Mouse (Mus musculus): Measurements from ENCODE around the gene Smad1. TPM values are rescaled to one million over a fixed set of nuclear protein-coding genes. Genes with fewer than 3 reads are reported as not detected.

The Smad1 gene
- polyA plus RNA-seq, 1 experiment, result 69.3 TPM

DNA sequence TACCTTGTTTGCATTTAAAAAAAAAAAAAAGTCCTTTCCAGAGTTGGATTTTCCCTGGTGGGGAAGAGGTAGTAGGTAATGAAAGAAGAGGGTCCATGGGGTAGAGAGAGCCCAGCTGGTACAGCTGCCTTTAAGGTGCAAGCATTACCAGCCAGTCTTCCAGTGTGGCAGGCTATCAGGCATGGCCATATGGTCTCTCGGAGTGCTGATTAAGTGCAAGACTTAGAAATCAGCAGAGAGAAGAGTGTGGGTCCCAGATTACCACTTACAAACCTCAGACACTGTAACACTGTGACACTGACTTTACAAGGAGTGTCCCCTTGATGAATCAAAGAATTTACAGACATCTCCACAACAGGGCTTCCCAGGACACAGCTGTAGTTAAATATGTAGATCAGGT lies 18.9 kb downstream of the Smad1 start:
- TF ChIP-seq CTCF (IDR thresholded peaks at IDR 0.05; ENCODE audit: borderline replicate concordance, extremely low read depth, insufficient read depth, insufficient read length) (no peak), POLR2A (IDR thresholded peaks at IDR 0.05; ENCODE audit: borderline replicate concordance, extremely low read depth, insufficient read depth, insufficient read length, poor library complexity, severe bottlenecking) (no peak)
- DNase-seq (ENCODE audit: low read depth), result peak; percentile 53

DNA sequence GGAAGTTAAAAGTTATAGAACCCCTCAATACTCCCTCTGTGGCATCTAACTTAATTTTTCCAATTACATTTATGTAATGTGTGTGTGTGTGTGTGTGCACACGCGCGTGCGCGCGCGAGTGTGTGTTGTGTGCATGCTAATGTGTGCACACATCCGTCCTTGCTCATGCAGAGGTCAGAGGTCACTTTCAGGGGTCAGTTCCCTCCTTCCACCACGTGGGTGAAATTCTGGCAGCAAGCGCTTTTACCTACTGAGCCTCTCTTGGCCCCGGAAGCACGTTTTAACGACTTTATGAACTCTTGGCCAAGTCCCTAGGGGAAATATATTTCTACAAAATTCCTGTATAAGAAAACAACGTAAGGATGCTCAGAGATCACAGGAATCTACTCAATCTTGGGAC lies 19.3 kb downstream of the Smad1 start:
- no peak for TF ChIP-seq CTCF (IDR thresholded peaks at IDR 0.05; ENCODE audit: borderline replicate concordance, extremely low read depth, insufficient read depth, insufficient read length)
- no peak for TF ChIP-seq POLR2A (IDR thresholded peaks at IDR 0.05; ENCODE audit: borderline replicate concordance, extremely low read depth, insufficient read depth, insufficient read length, poor library complexity, severe bottlenecking)
- DNase-seq (ENCODE audit: low read depth), result no peak

DNA sequence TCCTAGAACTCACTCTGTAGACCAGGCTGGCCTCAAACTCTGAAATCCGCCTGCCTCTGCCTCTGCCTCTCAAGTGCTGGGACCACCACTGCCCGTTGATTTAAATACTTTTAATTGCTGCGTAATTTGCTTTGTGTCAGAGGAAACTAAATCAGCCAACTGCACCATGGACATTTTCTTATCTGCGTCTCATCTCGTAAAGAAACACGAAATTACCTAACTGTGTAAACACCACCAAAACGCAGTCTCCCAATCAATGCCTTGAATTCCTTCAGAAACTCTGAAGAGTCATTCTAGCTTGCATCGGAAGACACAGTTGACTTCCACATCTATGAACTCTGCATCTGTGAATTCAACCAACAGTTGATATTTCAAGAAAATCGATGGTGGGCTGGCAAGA lies 22.7 kb downstream of the Smad1 start:
- no peak for DNase-seq (ENCODE audit: low read depth)
- no peak for TF ChIP-seq CTCF (IDR thresholded peaks at IDR 0.05; ENCODE audit: borderline replicate concordance, extremely low read depth, insufficient read depth, insufficient read length)
- TF ChIP-seq POLR2A (IDR thresholded peaks at IDR 0.05; ENCODE audit: borderline replicate concordance, extremely low read depth, insufficient read depth, insufficient read length, poor library complexity, severe bottlenecking), result no peak

DNA sequence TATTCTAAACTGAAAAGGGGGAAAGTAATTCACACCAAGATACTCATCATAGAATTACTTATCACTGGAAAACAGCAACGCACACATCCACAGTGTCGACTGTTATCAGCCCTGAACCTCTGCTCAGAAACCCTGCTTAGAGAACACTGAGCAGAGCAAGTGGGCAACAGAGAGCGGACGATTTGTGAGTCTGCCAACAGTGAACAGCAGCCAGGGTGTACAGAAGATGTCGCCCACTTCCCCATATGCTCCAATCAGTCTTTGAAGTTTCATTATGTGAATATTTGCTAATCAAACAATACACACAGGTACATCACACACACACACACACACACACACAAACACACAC lies 23.6 kb downstream of the Smad1 start:
- TF ChIP-seq CTCF (IDR thresholded peaks at IDR 0.05; ENCODE audit: borderline replicate concordance, extremely low read depth, insufficient read depth, insufficient read length) (no peak), POLR2A (IDR thresholded peaks at IDR 0.05; ENCODE audit: borderline replicate concordance, extremely low read depth, insufficient read depth, insufficient read length, poor library complexity, severe bottlenecking) (no peak)

DNA sequence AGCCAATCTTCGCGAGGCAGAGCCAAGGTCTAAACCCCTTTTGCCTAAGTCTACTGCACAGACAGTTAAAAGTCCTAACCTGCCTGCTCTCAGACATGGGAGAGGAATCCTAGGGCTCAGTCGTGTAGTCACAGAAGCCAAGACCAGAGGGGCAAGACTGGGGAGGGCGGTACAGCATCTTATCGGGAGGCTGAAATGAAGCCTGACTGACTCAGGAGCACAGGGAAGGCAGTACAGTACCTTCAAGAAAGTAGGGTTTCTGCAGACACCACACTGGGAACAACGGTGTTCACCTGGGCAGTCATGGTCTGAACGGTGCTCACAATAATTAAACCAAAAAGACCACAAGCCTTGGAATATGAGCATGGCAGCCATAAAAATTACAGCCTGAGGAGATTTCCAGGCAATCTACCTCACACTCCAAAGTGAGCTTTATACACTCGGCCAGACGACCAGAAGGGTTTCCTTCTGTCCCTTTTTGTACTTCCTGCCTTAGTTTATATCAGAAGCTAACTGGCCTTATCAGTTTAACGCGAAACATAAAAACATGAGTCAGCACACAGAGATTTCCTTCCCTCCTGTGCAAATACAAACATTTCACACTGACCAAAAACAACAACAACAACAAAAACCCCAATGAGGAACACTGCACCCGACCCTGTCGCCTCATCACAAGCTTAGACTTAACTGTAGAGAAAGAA lies 24.1 kb downstream of the Smad1 start:
- no peak for DNase-seq (ENCODE audit: low read depth)

More for the DNA sequence above, 23.6 kb downstream of the Smad1 start:
- DNase-seq (ENCODE audit: low read depth), result peak; percentile 42

DNA sequence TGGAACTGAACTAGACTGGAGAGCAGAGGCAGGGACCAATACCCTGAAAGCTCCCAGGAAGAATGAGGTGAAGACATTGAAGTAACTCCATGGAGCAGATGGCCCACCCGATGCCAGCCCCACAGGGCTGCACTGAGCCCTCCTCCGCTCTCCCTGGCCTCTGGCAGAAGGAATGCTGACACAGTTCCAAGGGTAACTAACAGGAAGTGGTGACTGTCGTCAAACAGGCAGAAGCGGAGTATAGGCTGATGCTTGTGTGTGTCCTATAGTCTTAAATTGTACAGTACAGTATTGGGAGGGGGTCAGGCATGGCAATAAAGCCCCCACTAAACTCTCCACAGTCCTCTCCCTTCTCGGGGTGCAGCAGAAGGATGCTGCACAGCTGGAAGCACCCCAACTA lies 24.9 kb downstream of the Smad1 start:
- no peak for DNase-seq (ENCODE audit: low read depth)
- TF ChIP-seq CTCF (IDR thresholded peaks at IDR 0.05; ENCODE audit: borderline replicate concordance, extremely low read depth, insufficient read depth, insufficient read length) (no peak), POLR2A (IDR thresholded peaks at IDR 0.05; ENCODE audit: borderline replicate concordance, extremely low read depth, insufficient read depth, insufficient read length, poor library complexity, severe bottlenecking) (no peak)

More for the DNA sequence above, 24.1 kb downstream of the Smad1 start:
- no peak for TF ChIP-seq CTCF (IDR thresholded peaks at IDR 0.05; ENCODE audit: borderline replicate concordance, extremely low read depth, insufficient read depth, insufficient read length)
- TF ChIP-seq POLR2A (IDR thresholded peaks at IDR 0.05; ENCODE audit: borderline replicate concordance, extremely low read depth, insufficient read depth, insufficient read length, poor library complexity, severe bottlenecking), result no peak

DNA sequence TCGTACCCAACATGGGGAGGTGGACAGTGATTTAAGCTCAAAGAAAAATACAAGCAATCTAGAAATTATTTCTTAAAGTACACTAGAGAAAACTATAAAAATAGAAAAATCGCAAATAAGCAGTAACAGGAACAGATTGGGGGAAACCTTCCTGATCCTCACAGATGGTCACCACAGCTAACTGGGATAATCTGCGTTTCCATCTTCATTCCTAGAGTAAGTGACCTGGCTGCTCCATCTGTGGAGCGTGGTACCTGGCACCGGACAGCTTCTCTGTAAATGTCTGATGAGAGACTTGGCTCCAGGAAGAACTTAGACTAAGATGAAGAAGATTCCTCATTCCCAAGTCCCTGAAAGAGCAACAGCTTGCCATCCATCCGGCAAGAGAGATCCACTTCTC lies 25.8 kb downstream of the Smad1 start:
- TF ChIP-seq CTCF (IDR thresholded peaks at IDR 0.05; ENCODE audit: borderline replicate concordance, extremely low read depth, insufficient read depth, insufficient read length) (no peak), POLR2A (IDR thresholded peaks at IDR 0.05; ENCODE audit: borderline replicate concordance, extremely low read depth, insufficient read depth, insufficient read length, poor library complexity, severe bottlenecking) (no peak)
- DNase-seq (ENCODE audit: low read depth), result no peak

DNA sequence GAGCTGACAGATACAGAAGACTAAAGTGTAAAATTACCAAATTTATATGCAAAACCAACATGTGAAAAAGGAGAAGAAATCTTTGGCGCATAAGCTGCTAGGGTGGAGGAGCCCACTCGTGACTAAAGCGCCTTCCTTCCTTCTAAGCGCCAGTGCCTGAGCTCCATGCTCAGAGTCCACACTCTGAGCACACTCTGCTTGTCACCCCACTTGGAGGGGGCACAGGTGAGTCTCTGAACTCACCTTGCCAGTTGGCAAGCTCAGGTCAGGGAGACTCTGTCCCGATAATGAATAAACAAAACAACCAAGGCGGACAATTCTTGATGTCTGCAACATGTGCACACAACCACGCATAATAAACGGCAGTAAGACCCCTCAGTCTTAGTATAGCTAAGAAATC lies 26.4 kb downstream of the Smad1 start:
- TF ChIP-seq POLR2A (IDR thresholded peaks at IDR 0.05; ENCODE audit: borderline replicate concordance, extremely low read depth, insufficient read depth, insufficient read length, poor library complexity, severe bottlenecking) (no peak), CTCF (IDR thresholded peaks at IDR 0.05; ENCODE audit: borderline replicate concordance, extremely low read depth, insufficient read depth, insufficient read length) (no peak)
- DNase-seq (ENCODE audit: low read depth), result no peak

DNA sequence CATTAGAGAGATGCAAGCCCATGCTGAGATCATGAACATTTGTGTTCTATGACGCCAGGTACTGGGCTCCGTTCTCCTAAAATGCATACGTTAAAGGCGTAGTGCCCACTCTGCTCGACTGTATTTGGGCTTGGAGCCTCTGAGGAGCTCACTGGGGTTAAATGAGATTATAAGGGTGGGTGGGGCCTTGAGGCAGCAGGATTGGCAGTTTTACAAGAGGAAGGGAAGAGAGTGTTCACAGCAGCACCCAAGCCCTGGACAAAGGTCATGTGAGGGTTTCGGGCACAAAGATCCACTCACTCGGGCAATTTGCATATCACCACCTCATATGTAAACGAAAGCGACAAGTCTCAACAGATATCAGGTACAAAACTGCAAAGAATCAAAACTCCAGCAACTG lies 26.8 kb downstream of the Smad1 start:
- TF ChIP-seq POLR2A (IDR thresholded peaks at IDR 0.05; ENCODE audit: borderline replicate concordance, extremely low read depth, insufficient read depth, insufficient read length, poor library complexity, severe bottlenecking), result no peak
- no peak for TF ChIP-seq CTCF (IDR thresholded peaks at IDR 0.05; ENCODE audit: borderline replicate concordance, extremely low read depth, insufficient read depth, insufficient read length)
- DNase-seq (ENCODE audit: low read depth), result no peak

DNA sequence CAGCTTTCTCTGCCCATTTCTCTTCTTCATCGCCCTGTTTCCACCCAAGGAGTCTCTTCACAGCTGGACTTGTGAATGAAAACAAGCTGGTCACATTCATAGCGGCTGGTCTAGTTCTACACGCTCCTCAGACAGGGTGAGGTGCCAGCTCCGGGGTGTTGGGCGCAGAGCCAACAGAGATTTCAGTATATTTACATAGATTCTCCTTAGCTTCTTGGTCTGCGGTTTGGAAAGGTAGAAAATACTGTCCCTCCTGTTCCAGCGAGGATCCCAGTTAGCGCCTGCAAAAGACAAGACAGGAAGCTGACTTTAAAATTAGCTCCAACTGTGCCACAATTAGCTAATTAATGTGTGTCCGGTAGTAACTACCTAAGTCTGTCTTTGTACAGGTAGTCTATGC lies 27.2 kb downstream of the Smad1 start:
- DNase-seq (ENCODE audit: low read depth), result no peak
- TF ChIP-seq POLR2A (IDR thresholded peaks at IDR 0.05; ENCODE audit: borderline replicate concordance, extremely low read depth, insufficient read depth, insufficient read length, poor library complexity, severe bottlenecking), result no peak
- TF ChIP-seq CTCF (IDR thresholded peaks at IDR 0.05; ENCODE audit: borderline replicate concordance, extremely low read depth, insufficient read depth, insufficient read length), result no peak

DNA sequence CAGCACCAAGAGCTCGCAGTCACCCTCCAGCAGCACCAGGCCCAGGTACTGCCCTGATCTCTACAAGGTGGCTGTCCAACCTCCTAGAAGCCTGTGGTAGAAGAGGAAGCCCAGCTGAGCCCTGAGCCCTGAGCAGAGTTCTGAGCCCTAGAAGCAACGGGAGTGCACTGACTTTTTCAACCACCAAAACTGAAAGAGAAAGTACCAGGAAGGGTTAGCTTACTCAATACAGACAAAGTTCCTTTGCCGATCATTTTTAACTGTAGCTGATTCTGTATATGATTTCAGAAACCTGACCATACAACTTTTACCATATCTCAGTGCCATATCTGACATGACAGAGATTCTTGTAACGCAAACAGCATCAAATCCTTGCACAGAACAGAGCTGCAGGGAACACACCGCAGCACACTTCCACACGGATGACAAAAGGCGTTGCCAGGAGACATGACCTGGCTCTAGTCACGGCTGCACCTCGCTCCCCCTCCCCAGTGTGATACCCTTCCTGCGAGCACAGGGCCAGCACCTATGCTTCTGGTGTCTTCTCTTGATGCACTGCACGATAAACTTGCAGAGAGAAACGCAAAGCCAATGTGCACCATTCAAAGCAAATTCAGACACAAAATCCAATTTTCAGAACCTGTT lies 28.6 kb downstream of the Smad1 start:
- DNase-seq (ENCODE audit: low read depth), result no peak
- TF ChIP-seq POLR2A (IDR thresholded peaks at IDR 0.05; ENCODE audit: borderline replicate concordance, extremely low read depth, insufficient read depth, insufficient read length, poor library complexity, severe bottlenecking) (no peak), CTCF (IDR thresholded peaks at IDR 0.05; ENCODE audit: borderline replicate concordance, extremely low read depth, insufficient read depth, insufficient read length) (no peak)

DNA sequence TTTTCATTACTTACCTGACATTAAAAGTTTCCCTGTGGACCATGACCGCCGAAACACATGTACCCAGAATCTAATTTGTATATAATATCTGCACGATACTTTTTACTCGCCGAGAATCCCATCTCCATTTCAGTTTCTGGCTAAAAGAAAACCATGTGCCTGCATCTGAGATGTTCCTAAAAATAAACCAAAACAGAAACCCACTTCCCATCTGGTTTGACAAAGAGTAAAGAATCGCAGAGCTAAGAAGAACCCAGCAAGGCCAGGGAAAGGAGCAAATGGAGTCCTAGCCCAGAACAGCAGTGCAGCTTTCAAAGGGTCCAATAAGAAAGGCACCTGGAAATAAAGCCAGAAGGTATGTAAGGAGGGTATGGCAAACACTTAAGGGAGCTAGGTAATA lies 30.2 kb downstream of the Smad1 start:
- DNase-seq (ENCODE audit: low read depth), result no peak

More for the DNA sequence above, 30.2 kb downstream of the Smad1 start:
- no peak for TF ChIP-seq CTCF (IDR thresholded peaks at IDR 0.05; ENCODE audit: borderline replicate concordance, extremely low read depth, insufficient read depth, insufficient read length)
- no peak for TF ChIP-seq POLR2A (IDR thresholded peaks at IDR 0.05; ENCODE audit: borderline replicate concordance, extremely low read depth, insufficient read depth, insufficient read length, poor library complexity, severe bottlenecking)
